Mouse (Mus musculus): ENCODE results near the gene Ago3. TPM values are rescaled to one million over a fixed set of nuclear protein-coding genes. Genes with fewer than 3 reads are reported as not detected.

Gene Ago3
- polyA plus RNA-seq, 1 experiment, result 5.9 TPM

DNA sequence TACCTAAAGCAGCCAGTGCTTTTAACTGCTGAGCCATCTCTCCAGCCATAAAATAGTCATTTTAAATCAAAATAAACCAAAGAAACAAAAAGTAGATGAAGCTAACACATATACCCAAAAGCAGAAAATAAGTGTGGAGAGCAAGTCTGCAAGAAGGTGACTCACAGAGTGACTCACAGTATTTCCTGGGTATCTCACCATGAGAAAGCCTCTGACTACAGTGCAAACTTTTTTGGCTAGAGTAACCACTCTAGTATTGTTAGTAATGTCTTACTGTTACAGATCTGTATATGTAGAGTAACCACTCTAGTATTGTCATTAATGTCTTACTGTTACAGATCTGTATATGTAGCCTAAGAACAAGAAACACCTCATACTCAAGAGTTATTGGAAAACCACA, 13.6 kb downstream of the Ago3 start:
- DNase-seq (ENCODE audit: low spot score), result no peak

DNA sequence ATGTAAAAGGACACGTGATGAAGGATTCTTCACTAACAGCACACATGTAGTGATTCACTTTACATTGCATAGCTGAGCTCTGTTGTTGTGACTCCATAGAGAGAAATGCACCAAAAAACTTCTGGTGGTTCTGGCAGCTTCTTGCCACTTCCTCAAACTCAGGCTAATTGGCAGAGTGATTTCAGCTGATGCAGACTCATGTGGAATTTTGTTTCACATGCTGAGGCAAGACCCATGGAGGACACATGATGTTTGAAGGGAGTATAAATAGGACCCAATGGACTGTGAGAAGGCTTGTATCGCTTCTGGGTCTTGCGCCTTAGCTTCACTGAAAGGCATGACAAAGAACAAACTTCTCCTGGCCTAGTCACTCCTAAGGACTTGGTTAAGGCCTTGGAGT, 16.8 kb downstream of the Ago3 start:
- DNase-seq (ENCODE audit: low spot score), result no peak

DNA sequence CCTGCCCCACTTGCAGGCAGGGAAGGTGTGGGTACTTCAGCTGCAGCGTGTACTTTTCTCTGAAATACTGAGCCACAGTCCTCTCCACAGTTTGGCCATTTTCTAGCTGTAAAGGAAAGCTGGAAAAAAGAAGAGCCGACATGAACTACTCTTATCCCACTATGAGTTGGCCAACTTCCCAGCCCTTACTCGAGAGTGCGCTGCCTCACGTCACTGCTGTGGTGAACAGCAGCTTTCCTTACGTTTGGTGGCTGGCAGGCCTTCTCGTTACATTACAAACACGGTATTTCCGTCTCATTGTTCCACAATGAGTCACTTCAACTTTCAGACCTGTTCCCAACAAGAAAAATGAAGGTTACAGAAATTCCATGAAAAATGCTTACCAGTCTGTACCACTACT, 57.9 kb downstream of the Ago3 start:
- DNase-seq (ENCODE audit: low spot score), result no peak

DNA sequence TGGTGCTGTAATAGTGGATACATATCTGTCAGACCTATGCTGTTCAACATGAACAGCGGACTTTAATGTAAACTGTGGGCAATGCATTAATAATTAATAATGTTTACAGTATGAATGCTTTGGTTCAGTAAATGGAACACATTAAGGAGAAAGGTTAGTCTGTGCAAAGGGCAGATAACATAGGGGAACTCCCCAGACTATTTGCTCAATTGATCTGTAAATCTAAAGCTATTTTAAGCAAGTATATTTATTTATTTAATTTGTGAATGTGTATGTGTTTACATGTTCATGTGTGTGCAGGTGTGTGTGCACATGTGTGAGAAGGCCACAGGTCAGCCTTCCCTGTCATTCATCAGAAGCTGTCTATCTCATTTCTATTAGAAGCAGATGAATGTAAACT, 69.3 kb downstream of the Ago3 start:
- DNase-seq (ENCODE audit: low spot score), result no peak

DNA sequence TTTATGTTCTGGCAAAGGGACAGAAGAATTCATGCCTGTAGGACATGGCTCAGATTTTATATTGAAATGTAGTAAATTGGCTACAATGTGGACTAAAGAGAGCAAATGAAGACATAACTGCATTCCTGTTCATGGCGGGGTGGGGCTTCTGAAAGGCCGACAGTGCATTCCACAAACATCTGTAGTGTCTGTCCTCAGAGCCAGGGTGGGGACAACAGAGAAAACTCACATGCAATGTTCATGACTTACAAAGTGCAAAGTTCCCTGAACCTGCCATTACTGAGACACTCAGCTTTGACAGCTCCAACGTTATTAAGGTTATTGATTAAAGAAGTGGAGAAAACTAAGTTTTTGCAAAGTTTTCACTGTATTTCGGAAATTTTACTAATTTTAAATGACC, 85.9 kb downstream of the Ago3 start:
- no peak for DNase-seq (ENCODE audit: low spot score)

DNA sequence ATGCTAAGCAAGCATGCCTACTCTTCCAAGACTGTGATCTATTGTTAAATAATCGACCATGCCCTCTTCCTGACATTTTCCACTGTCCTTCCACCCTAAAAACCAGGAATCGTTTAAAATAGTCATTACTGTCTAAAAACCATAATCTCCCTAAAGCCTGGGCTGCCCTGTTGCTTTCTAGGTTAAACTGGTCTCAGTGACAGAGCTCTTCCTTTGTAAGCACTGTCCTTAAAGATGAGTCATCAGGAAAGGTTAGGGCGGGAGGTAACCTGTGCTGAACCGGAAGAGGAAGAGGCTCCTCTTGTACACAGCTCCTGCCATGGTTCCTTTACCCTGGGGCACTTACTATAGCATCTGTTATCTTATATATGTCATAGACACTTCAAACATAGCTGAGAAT, 89.9 kb downstream of the Ago3 start:
- no peak for DNase-seq (ENCODE audit: low spot score)

DNA sequence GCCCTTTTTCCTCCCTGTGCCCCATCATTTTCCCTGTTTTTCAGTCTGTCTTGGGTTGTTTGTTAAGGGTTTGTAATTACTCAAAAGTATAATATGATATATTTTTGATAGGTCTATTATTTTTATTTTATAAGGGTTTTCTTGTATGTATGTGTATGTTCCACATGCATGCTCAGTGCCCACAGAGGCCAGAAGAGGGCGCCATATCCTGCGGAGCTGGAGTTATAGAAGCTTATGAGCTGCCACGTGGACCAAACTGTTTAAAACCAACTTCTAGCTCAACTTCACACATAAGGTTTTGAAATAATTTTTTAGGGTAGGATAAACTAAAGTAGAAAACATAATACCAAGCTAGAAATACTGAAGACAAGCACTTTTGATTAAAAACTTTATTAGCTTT, 97.0 kb downstream of the Ago3 start:
- DNase-seq (ENCODE audit: low spot score), result no peak

DNA sequence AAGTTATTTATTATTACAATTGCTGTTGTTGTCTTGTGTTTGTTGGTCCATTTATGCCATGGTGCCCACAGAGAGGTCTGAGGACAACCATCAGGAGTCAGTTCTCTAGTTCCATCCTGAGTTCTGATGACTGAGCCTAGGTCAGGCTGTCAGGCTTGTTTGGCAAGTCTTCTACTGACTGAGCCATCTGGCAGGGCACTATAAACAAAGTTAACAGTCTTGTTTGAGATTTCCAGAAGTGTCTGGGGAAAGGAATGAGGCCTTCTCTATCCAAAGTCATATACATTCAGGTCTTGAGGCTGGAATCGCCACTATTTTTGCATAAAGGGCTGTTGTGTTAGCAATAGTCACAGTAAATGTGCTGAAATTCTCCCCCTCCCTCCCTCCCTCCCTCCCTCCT, 97.6 kb downstream of the Ago3 start:
- no peak for DNase-seq (ENCODE audit: low spot score)

DNA sequence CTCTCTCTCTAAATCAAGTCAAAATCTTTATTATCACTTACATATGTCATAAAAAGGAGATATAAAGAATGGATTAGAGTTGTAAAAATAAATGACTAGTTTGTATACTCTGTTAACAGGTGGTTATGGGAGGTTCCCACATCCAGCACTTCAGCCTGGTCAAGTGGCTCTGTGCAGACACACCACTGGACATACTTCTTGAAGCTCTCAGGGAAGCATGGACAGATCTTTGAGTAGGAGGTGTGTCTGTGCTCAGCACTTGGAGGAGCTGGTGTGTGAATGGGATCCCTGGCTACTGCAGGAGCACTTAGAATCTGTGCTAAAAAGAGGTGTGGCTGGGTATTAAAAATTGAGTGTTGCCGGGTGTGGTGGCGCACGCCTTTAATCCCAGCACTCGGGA, 99.1 kb downstream of the Ago3 start:
- no peak for DNase-seq (ENCODE audit: low spot score)

DNA sequence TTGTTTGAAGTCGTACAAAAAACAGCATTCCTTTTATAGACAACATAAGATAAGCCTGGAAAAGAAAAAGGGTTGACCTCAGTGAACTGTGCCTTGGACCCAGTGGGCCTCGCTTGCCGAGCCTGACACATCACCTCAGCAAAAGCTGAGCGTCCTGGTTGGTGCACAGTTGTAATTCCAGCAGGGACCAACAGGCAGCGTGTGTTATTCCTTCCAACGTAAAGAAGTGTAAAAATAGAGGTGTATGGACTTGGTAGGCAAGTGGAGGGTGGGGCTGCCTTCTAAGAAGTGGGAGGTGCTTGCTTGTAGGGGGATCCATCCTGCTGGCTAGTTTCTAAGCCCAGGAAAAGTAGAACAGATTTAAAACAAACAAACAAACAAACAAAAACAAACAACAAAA, 103.3 kb downstream of the Ago3 start:
- no peak for DNase-seq (ENCODE audit: low spot score)

DNA sequence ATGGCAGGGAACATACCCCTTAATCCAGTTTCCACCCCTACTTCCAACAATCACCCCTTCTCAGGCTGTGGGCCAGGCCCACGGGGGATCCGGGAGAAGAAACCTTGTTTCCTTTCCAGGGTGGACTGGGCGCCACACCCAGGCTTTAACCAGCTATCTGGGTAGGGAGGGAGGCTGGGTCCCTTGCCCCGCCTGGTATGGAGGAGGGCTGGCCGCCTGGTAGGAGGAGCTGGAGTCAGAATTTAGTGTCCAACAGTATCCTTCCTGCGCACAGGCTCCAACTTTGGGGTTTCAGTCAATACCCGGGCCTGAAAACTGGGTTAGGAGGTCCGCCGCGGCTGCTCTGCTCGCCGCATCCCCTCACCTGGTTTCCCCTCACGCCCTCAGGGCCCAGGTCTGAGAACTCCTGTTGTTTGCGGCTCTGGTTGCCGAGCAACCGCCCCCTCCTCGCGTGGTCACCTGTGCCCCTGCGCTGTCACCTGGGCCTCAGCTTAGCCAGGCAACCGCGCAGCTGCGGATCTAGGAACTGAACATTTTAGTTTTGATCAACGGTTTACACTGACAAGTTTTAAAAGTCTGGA, 104.0 kb downstream of the Ago3 start, which contains the start of gene Tekt2:
TSS of gene Tekt2 (minus strand) at position 408 of the 581 bp plus-strand sequence.
- peak; percentile 32 for DNase-seq (ENCODE audit: low spot score)

DNA sequence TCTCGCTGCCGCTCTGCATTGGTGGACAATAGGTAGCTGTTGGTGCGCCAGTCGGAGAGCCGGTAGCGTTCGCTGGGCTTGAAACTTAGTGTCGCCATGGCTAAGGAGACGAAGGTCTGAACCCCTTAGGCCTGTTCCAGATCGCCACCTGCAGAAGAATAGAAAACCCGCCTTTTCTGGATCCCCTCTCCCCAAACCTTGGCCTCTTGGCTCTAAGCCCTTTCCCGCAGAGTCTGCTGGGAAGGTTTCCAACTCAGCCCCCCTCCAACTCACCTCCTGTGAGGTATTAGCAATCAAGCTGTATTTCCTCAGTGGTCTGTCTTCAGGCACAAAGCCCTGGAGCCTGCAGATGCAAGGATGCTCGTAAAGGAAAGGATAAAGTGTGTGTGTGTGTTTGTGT, 104.5 kb downstream of the Ago3 start:
- no peak for DNase-seq (ENCODE audit: low spot score)

DNA sequence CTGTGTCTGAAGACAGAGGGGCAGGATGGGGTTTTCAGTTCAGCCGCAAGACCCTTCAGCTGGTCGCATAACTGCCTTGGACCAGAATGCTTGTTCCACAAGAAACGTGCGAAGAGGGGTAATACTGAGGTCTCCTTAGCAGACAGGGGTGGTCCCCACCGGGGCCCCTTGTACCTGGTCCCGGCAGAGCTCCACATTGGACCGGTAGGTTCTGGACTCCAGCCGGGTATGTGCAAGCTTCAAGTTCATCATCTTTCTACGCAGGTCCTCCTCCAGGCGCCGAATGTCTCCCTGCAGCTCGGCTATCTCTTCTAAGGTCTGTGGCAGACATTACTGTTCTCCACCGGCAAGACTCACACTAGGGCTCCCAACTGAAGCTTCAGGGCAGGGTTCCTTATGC, 106.7 kb downstream of the Ago3 start:
- no peak for DNase-seq (ENCODE audit: low spot score)

DNA sequence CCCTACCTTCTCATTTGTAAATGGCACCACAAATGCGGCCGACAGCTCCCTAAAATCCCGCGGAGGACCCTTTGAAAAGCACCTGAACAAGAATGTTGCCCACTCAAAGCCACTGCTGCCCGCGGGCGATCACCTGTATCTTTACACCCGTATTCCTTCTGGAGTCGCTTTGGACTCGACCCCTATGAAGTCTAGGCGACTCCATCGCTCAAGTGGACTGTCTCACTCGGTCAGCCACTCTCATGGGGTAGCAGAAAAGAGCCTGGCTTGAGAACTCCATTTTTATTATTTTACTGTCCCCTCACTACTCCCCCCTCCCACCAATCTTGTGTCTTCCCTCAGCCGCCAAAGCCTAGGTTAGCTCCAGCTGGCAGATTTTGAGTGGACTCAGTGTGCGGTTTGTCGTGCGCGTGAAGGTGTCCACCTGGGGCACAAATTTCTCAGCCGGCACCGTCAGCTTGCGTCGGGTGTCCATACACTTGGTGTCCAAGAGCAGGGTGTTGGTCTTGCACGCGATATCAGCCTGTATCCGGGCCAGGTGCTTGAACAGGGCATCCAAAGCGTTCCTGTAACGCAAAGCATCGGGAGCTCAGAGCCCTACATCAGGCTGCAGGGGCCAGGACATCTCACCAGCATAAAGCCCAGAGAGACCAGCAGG, 107.4 kb downstream of the Ago3 start:
- DNase-seq (ENCODE audit: low spot score), result no peak

DNA sequence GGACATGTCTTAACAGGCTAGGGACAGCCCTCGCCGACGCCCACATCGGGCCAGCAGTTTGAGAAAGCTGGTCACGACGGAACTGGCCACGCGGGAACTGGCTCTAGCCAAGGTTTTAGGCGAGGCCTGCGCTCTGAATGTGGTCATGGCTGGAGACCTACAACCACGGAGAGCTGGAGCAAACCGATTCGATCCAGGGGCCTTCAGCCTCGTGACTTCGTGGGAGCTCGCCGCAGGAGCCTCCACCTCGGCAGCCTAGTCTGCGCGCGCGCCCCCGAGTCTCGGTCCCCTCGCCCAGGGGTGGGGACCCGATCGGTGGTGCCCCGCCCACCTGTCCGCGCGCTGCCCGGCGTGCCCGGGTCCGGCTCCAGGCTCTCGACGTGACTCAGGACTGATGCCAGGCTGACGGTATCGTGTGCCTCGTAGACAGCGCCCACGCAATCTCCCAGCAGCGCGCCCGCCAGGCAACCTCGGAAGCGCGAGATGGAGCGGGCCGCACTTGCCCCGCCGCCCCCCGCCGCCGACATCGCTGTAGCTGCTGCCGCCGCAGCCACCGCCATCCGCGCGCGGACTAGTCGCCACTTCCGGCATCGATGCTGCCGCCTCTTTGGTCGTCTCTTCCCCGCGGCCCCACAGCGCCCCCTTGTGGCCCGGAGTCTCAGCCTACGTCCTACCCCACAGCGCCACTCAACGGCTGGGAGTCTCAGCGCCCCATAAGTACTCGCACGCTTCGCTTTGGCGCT, 108.1 kb downstream of the Ago3 start, which contains the start of gene Adprhl2:
TSS of gene Adprhl2 (minus strand) at position 593 of the 743 bp plus-strand sequence.
- peak; percentile 99 for DNase-seq (ENCODE audit: low spot score)

DNA sequence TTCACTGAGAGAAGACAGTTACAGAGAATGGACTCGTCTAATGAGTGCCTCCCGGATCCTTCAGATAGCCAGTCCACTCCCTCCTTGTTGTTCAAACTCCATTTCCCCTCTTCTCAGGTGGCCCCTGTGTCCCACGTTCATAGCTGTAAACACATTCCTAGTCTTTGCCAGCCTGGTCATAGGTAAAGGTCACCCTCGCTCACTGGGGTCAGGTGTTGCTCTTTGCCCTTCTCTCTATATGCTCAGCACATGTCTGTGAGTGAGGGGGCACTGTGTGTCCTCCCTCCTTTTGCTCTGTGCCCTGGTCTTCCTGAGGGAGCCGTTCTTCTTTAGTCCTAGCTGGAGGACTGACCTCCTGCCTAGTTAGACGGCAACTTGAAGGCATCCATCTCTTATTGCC, 109.5 kb downstream of the Ago3 start:
- no peak for DNase-seq (ENCODE audit: low spot score)

DNA sequence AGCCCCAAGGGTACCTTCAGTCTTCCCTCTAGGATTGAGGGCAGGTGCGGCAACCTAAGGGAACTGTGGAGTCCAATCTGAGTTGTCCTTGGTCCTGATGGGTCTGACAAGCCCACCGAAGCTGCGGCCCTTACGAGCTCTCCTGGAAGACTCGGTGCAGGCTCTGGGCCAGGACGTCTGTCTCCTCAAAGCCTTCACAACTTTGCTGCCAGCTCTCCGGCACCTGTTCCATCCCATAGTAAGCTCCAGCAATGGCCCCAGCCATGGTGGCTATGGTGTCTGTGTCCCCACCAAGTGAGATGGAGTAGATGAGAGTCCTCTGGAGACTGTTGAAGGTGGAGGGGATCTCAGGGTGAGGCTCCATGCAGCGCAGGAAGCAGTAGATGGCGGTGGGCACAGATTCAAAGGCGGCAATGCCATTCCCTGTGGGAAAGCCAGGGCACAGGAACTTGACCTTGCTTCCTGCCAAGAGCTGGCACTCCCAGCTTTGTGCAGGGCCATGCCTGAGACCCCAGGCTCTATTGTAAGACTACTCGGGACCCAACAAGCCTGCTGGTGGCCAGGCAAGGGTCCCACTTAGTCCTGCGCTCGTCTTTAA, 112.8 kb downstream of the Ago3 start:
- DNase-seq (ENCODE audit: low spot score), result no peak

DNA sequence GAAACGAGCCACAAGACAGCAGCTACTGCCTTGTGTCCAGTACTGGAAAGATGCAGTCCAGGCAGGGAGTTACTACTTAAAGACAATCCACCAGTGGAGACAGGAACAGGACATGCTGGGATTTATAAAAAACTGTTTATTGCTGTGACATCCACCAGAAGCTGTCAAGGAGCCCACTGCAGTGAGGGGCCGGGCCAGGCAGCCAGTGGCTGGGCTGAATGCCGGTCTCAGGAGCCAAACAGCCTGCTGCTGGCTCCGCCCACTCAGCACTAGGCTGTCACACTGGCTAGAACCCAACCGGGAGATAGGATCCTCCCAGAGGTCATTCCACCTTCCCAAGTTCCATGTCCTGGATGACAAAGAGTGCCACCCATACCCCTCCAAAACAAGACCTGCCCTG, 113.4 kb downstream of the Ago3 start:
- no peak for DNase-seq (ENCODE audit: low spot score)

DNA sequence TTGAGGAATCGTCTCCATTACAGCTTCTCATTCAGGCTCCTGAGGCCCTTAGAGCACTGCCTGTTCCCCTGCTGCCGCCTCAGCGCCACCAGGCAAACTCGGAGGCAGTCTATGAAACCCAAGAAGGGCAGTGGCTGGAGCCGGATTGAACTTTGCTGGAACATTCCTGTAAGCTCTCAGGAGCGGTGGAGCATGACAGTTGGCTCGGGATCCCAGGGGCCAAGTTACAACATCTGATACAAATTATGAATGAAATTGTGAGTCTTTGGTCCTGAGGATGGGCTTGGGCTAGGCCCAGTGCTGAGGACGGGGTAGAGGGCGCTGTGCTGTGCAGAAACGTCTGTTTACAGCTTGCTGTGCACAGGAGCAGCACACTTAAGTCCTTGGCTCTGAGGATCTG, 115.0 kb downstream of the Ago3 start:
- peak; percentile 20 for DNase-seq (ENCODE audit: low spot score)

DNA sequence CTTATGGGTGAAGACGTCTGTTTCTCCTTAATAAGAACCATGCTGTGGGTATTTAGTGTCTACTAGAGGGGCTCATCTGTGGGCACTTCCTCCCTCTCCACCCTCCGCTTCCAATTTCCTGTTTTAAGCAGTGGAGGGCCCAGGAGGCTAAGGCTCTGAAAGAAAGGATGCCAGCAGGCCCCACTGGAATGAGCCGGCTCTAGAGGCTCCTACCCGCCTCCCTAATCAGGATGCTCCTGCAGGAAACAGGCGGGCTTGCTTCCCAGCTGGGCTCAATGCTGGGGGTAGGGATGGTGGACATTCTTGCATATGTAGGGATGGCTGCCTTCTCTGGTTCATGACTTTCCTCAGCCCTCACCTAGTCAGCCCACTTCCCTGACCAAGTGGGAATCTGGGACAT, 116.2 kb downstream of the Ago3 start:
- peak; percentile 15 for DNase-seq (ENCODE audit: low spot score)

DNA sequence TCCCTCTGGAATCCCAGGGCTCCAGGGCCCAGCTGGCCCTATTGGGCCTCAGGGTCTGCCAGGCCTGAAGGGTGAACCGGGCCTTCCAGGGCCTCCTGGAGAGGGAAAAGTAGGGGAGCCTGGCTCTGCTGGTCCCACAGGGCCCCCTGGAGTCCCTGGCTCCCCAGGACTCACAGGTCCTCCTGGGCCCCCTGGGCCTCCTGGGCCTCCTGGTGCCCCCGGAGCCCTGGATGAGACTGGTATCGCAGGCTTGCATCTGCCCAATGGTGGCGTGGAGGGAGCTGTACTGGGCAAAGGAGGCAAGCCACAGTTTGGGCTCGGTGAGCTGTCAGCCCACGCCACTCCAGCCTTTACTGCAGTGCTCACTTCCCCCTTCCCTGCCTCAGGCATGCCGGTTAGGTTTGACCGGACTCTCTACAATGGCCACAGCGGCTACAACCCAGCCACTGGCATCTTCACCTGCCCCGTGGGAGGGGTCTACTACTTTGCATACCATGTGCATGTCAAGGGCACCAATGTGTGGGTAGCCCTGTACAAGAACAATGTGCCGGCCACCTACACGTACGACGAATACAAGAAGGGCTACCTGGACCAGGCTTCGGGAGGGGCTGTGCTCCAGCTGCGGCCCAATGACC, 117.7 kb downstream of the Ago3 start:
- peak; percentile 18 for DNase-seq (ENCODE audit: low spot score)

DNA sequence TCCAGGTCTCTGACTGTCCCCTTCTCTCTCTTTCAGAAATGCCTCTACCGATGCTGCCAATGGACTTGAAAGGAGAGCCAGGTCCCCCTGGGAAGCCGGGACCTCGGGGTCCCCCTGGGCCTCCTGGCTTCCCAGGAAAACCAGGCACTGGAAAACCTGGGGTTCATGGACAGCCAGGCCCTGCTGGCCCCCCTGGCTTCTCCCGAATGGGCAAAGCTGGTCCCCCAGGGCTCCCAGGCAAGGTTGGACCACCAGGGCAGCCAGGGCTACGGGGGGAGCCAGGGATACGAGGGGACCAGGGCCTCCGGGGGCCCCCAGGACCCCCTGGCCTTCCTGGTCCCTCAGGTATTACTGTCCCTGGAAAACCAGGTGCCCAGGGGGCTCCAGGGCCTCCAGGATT, 119.0 kb downstream of the Ago3 start:
- DNase-seq (ENCODE audit: low spot score), result peak; percentile 21
